Mouse (Mus musculus) intestine, postnatal 0 days (tissue): Measurements from ENCODE around the gene Qsox2. TPM values are rescaled to one million over a fixed set of nuclear protein-coding genes. Genes with fewer than 3 reads are reported as not detected.

Experiments
- ATAC-seq: fragments of 200-750 bp; cut with Nextera tagmentation; 2 replicates; pipeline ENCODE4 v1.8.0; 2017; ENCODE audit warnings: mild to moderate bottlenecking, moderate TSS enrichment, moderate library complexity
- H3K27ac ChIP-seq: fragments of 300-500 bp; sonication (generic); 2 replicates; pipeline ENCODE4 v1.5.1; 2014; ENCODE audit warnings: mild to moderate bottlenecking, low read depth, low read length, moderate library complexity
- H3K27me3 ChIP-seq: fragments of 300-500 bp; sonication (generic); replicated peaks from 2 replicates; pipeline ENCODE4 v1.6.1; 2014; ENCODE audit warnings: low read length, mixed read lengths; ENCODE audit not compliant: control insufficient read depth, insufficient read depth
- H3K36me3 ChIP-seq: fragments of 300-500 bp; sonication (generic); 2 replicates; pipeline ENCODE4 v1.6.1; 2014; ENCODE audit warnings: mild to moderate bottlenecking, moderate library complexity; ENCODE audit not compliant: control insufficient read depth, insufficient read depth
- H3K4me1 ChIP-seq: fragments of 300-500 bp; sonication (generic); replicated peaks from 2 replicates; pipeline ENCODE4 v1.6.1; 2014; ENCODE audit warnings: antibody characterized with exemption, low read length, mixed read lengths; ENCODE audit not compliant: control insufficient read depth, insufficient read depth
- H3K4me2 ChIP-seq: fragments of 300-500 bp; sonication (generic); replicated peaks from 2 replicates; pipeline ENCODE4 v1.6.1; 2014; ENCODE audit warnings: low read depth, mild to moderate bottlenecking, moderate library complexity
- H3K4me3 ChIP-seq: fragments of 300-500 bp; sonication (generic); 2 replicates; pipeline ENCODE4 v1.5.1; 2014; ENCODE audit warnings: low read depth, low read length
- H3K9ac ChIP-seq: fragments of 300-500 bp; sonication (generic); 2 replicates; pipeline ENCODE4 v1.6.1; 2014; ENCODE audit warnings: mild to moderate bottlenecking, low read depth, low read length
- H3K9me3 ChIP-seq: fragments of 300-500 bp; sonication (generic); 2 replicates; pipeline ENCODE4 v1.6.1; 2016; ENCODE audit warnings: mixed run types; ENCODE audit not compliant: control insufficient read depth
- CTCF ChIP-seq: sonication (generic); IDR thresholded peaks from 2 replicates; pipeline ENCODE4 v1.5.1; 2016; ENCODE audit warnings: low read depth, mild to moderate bottlenecking, control low read depth, antibody characterized with exemption, moderate library complexity
- WGBS: fragments of 180-500 bp; shearing (Covaris S2); extraction: QIAGEN DNeasy Blood & Tissue Kit; methylation state at CpG from one replicate; pipeline ENCODE4 v1.1.7; 2014; 5-methylcytosine and 5-hydroxymethylcytosine counted together
- polyA plus RNA-seq: library from polyadenylated mRNA; unstranded; fragments of >200 nt; fragmentation: Nextera tagmentation; extraction: Ambion mirVana; gene quantifications from 2 replicates; pipeline ENCODE4 v1.2.1, GENCODE M21; 2015

Gene Qsox2
- polyA plus RNA-seq, 1 experiment from 2014 or later = 7.5 TPM

GRCm38 (mm10) chr2:26266066-26266742 is 28.9 kb upstream of the Qsox2 start:
- no peak overlapping the region for H3K9ac ChIP-seq
- H3K4me3 ChIP-seq = no peak overlapping the region
- TF ChIP-seq CTCF = no peak
- H3K9me3 ChIP-seq = no peaks in the 10 kb centered on the region
- no peaks in the 10 kb centered on the region for H3K4me1 ChIP-seq
- no peak overlapping the region for H3K27ac ChIP-seq
- ATAC-seq = no peak
- 53% methylated on average over 10 of the region's 10 CpGs for WGBS
- no peak overlapping the region; the same call in 1 of the 2 replicates for H3K4me2 ChIP-seq
- H3K36me3 ChIP-seq = no peaks in the 10 kb centered on the region
- no peaks in the 10 kb centered on the region for H3K27me3 ChIP-seq

DNA sequence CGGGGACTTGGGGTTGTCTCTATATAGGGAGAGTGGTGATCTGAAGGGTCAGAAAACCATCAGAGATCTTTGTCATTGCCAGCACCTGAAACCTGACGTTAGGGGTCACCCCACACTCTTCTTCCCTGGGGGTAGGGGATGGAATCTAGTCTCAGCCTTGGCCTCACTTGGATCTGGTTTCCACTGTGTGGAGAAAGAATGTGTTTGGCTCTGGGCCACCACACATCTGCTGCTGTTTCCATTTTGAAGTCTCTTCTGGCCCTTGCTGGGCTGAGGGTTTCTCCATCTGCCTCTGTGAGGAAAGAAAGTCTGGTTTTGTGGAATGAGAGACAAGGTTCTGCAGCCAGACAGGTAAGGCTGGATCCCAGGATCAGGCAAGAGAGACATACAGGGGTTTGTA is 27.8 kb upstream of the Qsox2 start:
- H3K4me1 ChIP-seq = no peaks in the 10 kb centered on the region
- no peak overlapping the region for H3K9ac ChIP-seq
- WGBS = 40% methylated on average over 2 of the region's 2 CpGs
- no peak for ATAC-seq
- no peaks in the 10 kb centered on the region for H3K27me3 ChIP-seq
- H3K27ac ChIP-seq = no peak overlapping the region
- no peak overlapping the region for H3K4me2 ChIP-seq
- no peak for TF ChIP-seq CTCF
- no peaks in the 10 kb centered on the region for H3K9me3 ChIP-seq
- no peaks in the 10 kb centered on the region for H3K36me3 ChIP-seq
- H3K4me3 ChIP-seq = no peak overlapping the region

DNA sequence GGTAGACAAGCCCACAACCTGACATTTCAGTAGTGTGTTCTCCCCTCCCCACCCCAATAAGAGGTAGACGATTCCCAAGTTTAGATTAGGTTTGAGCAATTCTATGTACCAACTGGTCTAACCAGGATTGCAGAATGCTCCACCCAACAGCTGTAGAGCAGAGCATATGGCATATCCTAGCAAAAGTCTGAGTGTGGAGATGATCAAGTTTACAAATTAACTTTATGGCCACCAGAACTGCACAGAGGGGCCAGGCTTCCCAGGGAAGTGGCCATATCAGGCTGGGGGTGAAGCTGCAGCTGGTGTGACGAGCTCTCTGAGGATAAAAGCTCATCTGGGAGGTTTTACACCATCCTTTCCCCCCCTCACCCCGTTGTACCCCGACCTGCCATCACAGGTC is 27.3 kb upstream of the Qsox2 start:
- H3K27ac ChIP-seq = no peak overlapping the region
- WGBS = 44% methylated on average over 4 of the region's 4 CpGs
- no peaks in the 10 kb centered on the region for H3K4me1 ChIP-seq
- no peak for TF ChIP-seq CTCF
- no peaks in the 10 kb centered on the region for H3K27me3 ChIP-seq
- ATAC-seq = peak; percentile 58; the same call in 1 of the 2 replicates
- no peak overlapping the region for H3K4me2 ChIP-seq
- H3K9ac ChIP-seq = no peak overlapping the region
- no peaks in the 10 kb centered on the region for H3K36me3 ChIP-seq
- H3K4me3 ChIP-seq = no peak overlapping the region
- H3K9me3 ChIP-seq = no peaks in the 10 kb centered on the region

GRCm38 (mm10) chr2:26257315-26258096 is 20.2 kb upstream of the Qsox2 start:
- Histone ChIP-seq H3K9me3 (no peaks in the 10 kb centered on the region), H3K27ac (no peak overlapping the region)
- 71% methylated on average over 16 of the region's 16 CpGs for WGBS

DNA sequence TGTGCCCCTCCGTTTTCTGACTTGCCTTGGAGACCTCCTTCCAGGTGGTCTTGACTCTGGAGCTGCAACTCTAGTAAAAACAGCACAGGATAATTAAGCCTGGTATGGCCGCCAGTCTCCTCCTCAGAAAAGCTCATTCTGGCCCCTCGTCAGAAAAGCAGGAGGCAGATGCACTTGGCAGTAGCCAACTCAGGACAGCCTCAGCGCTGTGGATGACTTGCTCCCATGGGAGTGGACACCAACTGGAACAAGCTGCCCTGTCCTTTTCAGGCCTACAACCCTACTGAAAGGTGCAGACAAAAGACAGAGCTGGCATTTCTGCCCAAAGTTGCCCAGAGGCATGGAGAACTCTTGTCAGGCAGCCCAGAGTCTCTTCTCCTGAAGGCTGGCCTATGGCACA is 17.5 kb upstream of the Qsox2 start:
- Histone ChIP-seq H3K4me2 (no peak overlapping the region), H3K9me3 (no peaks in the 10 kb centered on the region), H3K4me3 (no peak overlapping the region), H3K4me1 (no peaks in the 10 kb centered on the region), H3K9ac (no peak overlapping the region), H3K27me3 (no peaks in the 10 kb centered on the region), H3K27ac (no peak overlapping the region), H3K36me3 (no peaks in the 10 kb centered on the region)
- no peak for ATAC-seq
- 70% methylated on average over 4 of the region's 4 CpGs for WGBS
- TF ChIP-seq CTCF = no peak

More at GRCm38 (mm10) chr2:26257315-26258096, 20.2 kb upstream of the Qsox2 start:
- no peak overlapping the region for H3K9ac ChIP-seq
- H3K4me1 ChIP-seq = no peaks in the 10 kb centered on the region
- no peak for TF ChIP-seq CTCF
- H3K36me3 ChIP-seq = no peaks in the 10 kb centered on the region
- H3K4me2 ChIP-seq = no peak overlapping the region
- ATAC-seq = 0 out of 2 replicates have a peak, but pooled peaks have one; percentile 31
- H3K27me3 ChIP-seq = no peaks in the 10 kb centered on the region
- no peak overlapping the region for H3K4me3 ChIP-seq

DNA sequence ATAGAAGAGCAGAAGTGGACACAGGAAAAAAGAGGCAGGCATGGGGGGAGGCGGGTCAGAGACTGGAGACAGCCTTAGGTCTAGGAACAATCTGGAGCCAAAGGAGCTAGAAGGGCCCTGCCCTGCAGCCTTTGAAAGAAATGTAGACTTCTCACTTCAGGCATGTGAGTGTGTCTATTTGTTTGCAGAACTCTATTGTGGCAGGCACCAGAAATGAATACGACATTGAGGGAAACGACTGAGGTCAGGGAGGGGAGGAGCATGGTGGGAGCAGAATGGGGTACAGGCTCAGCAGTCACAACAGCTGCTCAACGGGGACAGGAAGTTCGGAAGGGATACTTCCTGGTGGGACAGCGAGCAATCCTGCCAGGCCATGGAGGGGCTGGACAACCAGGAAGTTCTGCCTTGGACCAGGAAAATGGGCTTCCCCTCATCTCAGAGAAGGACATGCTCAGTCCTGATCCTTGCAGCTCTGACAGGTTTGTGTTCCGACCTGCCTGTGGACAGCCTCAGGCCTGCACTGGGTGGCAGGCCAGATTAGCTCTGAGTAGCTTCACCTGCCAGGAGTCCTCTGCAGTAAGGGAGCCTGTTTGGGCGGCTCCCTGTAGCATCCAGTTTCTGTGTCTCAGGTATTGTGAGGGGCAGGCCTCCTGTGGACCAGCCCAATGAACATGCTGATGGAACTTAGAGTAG is 15.3 kb upstream of the Qsox2 start:
- Histone ChIP-seq H3K27me3 (no peaks in the 10 kb centered on the region), H3K4me2 (no peak overlapping the region), H3K4me1 (0 out of 2 replicates have a peak, but pooled peaks cover 2% of the 10 kb centered on the region), H3K36me3 (no peaks in the 10 kb centered on the region), H3K9ac (no peak overlapping the region), H3K27ac (no peak overlapping the region), H3K9me3 (no peaks in the 10 kb centered on the region), H3K4me3 (no peak overlapping the region)
- no peak for TF ChIP-seq CTCF
- ATAC-seq = no peak
- WGBS = 48% methylated on average over 8 of the region's 8 CpGs
